Mouse (Mus musculus): ENCODE measurements at regions not wholly inside any gene's neighbourhood (a gene's known extent, or its start where the extent isn't known, plus 50 kb on each side); places are given as distances from the start of the nearest gene placed in this dataset.

GRCm38 (mm10) chr7:123850272-123851197 lies 132.1 kb upstream of the Hs3st4 start:
- DNase-seq (ENCODE audit: low spot score, missing footprints) (no peak), ATAC-seq (ENCODE audit: low FRiP score) (no peak)
- no peak overlapping the region for H3K4me2 ChIP-seq
- no peaks in the 10 kb centered on the region for H3K36me3 ChIP-seq (ENCODE audit: control insufficient read depth, insufficient read depth, low read length)
- H3K4me1 ChIP-seq (ENCODE audit: control insufficient read depth, insufficient read depth, low read length): no peaks in the 10 kb centered on the region
- no peak overlapping the region for H3K27ac ChIP-seq (ENCODE audit: low read depth, low read length)
- no peaks in the 10 kb centered on the region for H3K27me3 ChIP-seq (ENCODE audit: control insufficient read depth, insufficient read depth, low read length)
- 80% methylated on average over 10 of the region's 10 CpGs for WGBS
- H3K9me3 ChIP-seq (ENCODE audit: control insufficient read depth, low read length): no peaks in the 10 kb centered on the region
- no peak overlapping the region for H3K9ac ChIP-seq (ENCODE audit: low read length)
- H3K4me3 ChIP-seq (ENCODE audit: low read depth, low read length): no peak overlapping the region

DNA sequence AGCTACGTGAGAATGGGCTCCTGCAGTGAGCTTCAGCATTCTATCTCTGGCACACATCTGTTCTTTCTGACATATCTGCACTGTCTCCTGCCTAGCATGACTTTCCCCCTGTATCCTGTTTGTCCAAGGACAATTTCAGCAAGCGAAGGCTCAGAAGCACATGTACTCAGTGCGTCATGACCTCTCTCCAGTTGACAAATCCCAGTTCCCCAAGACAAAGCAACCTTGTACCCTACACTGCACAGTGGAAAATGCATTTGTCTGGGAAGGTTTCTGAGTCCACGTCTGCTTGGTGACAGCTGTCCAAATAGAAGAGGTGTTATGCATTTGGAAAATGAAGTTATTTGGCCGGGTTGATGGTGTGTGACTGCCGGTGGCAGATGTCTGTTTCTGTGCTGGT lies 125.1 kb upstream of the Hs3st4 start:
- Histone ChIP-seq H3K4me1 (ENCODE audit: control insufficient read depth, insufficient read depth, low read length) (no peaks in the 10 kb centered on the region), H3K9ac (ENCODE audit: low read length) (no peak overlapping the region), H3K36me3 (ENCODE audit: control insufficient read depth, insufficient read depth, low read length) (no peaks in the 10 kb centered on the region), H3K4me3 (ENCODE audit: low read depth, low read length) (no peak overlapping the region), H3K4me2 (no peak overlapping the region), H3K27ac (ENCODE audit: low read depth, low read length) (no peak overlapping the region), H3K9me3 (ENCODE audit: control insufficient read depth, low read length) (no peaks in the 10 kb centered on the region), H3K27me3 (ENCODE audit: control insufficient read depth, insufficient read depth, low read length) (no peaks in the 10 kb centered on the region)
- ATAC-seq (ENCODE audit: low FRiP score) (no peak), DNase-seq (ENCODE audit: low spot score, missing footprints) (no peak)
- 79% methylated on average over 6 of the region's 6 CpGs for WGBS

GRCm38 (mm10) chr7:123861706-123862105 lies 121.0 kb upstream of the Hs3st4 start:
- Histone ChIP-seq H3K4me3 (ENCODE audit: low read depth, low read length) (no peak overlapping the region), H3K27me3 (ENCODE audit: control insufficient read depth, insufficient read depth, low read length) (no peaks in the 10 kb centered on the region), H3K4me2 (no peak overlapping the region), H3K9me3 (ENCODE audit: control insufficient read depth, low read length) (no peaks in the 10 kb centered on the region), H3K27ac (ENCODE audit: low read depth, low read length) (no peak overlapping the region), H3K4me1 (ENCODE audit: control insufficient read depth, insufficient read depth, low read length) (no peaks in the 10 kb centered on the region), H3K9ac (ENCODE audit: low read length) (no peak overlapping the region), H3K36me3 (ENCODE audit: control insufficient read depth, insufficient read depth, low read length) (no peaks in the 10 kb centered on the region)
- DNase-seq (ENCODE audit: low spot score, missing footprints): no peak
- no peak for ATAC-seq (ENCODE audit: low FRiP score)
- WGBS: 91% methylated on average over 2 of the region's 2 CpGs

DNA sequence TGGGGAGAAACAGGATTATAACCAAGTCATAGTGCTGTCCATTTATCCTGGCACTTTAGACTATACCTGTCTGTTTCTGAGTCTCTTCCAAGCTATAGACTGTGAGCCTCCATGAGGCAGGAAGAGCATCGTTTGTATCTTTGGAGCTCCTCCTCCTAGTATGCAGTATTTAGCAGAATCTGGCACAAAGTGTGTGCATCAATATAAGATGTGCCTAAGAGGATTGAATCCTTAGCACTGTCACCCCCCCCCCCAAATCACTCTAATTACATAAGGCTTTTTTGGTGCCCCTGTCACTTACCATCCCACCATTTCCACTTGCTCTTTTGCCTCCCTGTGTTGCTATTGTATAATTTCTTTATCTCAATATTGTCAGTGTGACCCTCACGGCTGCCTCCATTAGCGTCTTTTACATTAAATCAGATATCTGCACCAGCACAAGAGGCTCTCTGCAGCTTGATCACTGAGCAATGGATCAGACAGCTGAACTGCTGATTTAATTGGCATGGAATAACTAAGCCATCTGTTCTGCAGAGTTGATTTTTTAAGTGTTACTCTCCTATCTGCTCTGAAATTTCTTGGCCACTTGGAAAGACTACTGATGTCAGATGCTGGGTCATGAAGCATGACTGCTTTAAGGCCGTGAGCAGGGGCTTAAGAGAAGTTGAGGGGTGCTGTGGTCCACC lies 85.8 kb upstream of the Hs3st4 start:
- ATAC-seq (ENCODE audit: low FRiP score): no peak
- no peak for DNase-seq (ENCODE audit: low spot score, missing footprints)
- Histone ChIP-seq H3K9me3 (ENCODE audit: control insufficient read depth, low read length) (no peaks in the 10 kb centered on the region), H3K9ac (ENCODE audit: low read length) (no peak overlapping the region), H3K4me1 (ENCODE audit: control insufficient read depth, insufficient read depth, low read length) (no peaks in the 10 kb centered on the region), H3K27ac (ENCODE audit: low read depth, low read length) (no peak overlapping the region), H3K4me2 (no peak overlapping the region), H3K27me3 (ENCODE audit: control insufficient read depth, insufficient read depth, low read length) (no peaks in the 10 kb centered on the region), H3K4me3 (ENCODE audit: low read depth, low read length) (no peak overlapping the region), H3K36me3 (ENCODE audit: control insufficient read depth, insufficient read depth, low read length) (no peaks in the 10 kb centered on the region)
- WGBS: 80% methylated on average over 4 of the region's 4 CpGs

GRCm38 (mm10) chr7:123907946-123908840 lies 74.5 kb upstream of the Hs3st4 start:
- Histone ChIP-seq H3K4me3 (ENCODE audit: low read depth, low read length) (no peak overlapping the region), H3K27me3 (ENCODE audit: control insufficient read depth, insufficient read depth, low read length) (no peaks in the 10 kb centered on the region), H3K9me3 (ENCODE audit: control insufficient read depth, low read length) (no peaks in the 10 kb centered on the region), H3K4me1 (ENCODE audit: control insufficient read depth, insufficient read depth, low read length) (no peaks in the 10 kb centered on the region), H3K9ac (ENCODE audit: low read length) (no peak overlapping the region), H3K27ac (ENCODE audit: low read depth, low read length) (no peak overlapping the region), H3K36me3 (ENCODE audit: control insufficient read depth, insufficient read depth, low read length) (no peaks in the 10 kb centered on the region), H3K4me2 (no peak overlapping the region)
- ATAC-seq (ENCODE audit: low FRiP score): no peak
- no peak for DNase-seq (ENCODE audit: low spot score, missing footprints)
- 88% methylated on average over 6 of the region's 6 CpGs for WGBS

GRCm38 (mm10) chr7:123921461-123921860 lies 61.2 kb upstream of the Hs3st4 start:
- Histone ChIP-seq H3K9me3 (ENCODE audit: control insufficient read depth, low read length) (no peaks in the 10 kb centered on the region), H3K27me3 (ENCODE audit: control insufficient read depth, insufficient read depth, low read length) (no peaks in the 10 kb centered on the region), H3K4me3 (ENCODE audit: low read depth, low read length) (no peak overlapping the region), H3K4me2 (no peak overlapping the region), H3K4me1 (ENCODE audit: control insufficient read depth, insufficient read depth, low read length) (no peaks in the 10 kb centered on the region), H3K9ac (ENCODE audit: low read length) (no peak overlapping the region), H3K36me3 (ENCODE audit: control insufficient read depth, insufficient read depth, low read length) (no peaks in the 10 kb centered on the region), H3K27ac (ENCODE audit: low read depth, low read length) (no peak overlapping the region)
- WGBS: 86% methylated on average over 2 of the region's 2 CpGs
- no peak for ATAC-seq (ENCODE audit: low FRiP score)
- DNase-seq (ENCODE audit: low spot score, missing footprints): no peak

DNA sequence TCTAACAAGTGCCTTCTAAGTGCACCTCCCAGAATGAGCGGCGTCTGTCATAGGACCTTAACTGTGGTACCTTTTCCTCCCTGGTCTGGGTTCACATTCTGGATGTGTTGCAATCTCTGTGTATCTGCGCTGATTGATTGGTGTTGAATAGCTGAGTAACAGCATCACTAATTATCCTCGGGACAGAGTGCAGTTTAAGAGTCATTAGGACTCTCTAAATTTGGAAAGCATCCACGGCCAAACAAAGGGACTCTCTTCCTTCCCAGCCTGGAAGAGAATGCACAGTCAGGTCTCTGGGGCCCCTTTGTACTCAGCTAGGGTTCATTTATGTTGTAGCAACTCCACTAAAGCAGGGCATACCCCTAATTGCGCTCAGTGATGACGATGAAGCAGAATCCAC lies 50.2 kb upstream of the Hs3st4 start:
- Histone ChIP-seq H3K4me2 (no peak overlapping the region), H3K4me3 (ENCODE audit: low read depth, low read length) (no peak overlapping the region), H3K9ac (ENCODE audit: low read length) (no peak overlapping the region), H3K27ac (ENCODE audit: low read depth, low read length) (no peak overlapping the region), H3K36me3 (ENCODE audit: control insufficient read depth, insufficient read depth, low read length) (no peaks in the 10 kb centered on the region), H3K9me3 (ENCODE audit: control insufficient read depth, low read length) (no peaks in the 10 kb centered on the region), H3K4me1 (ENCODE audit: control insufficient read depth, insufficient read depth, low read length) (no peaks in the 10 kb centered on the region), H3K27me3 (ENCODE audit: control insufficient read depth, insufficient read depth, low read length) (no peaks in the 10 kb centered on the region)
- 78% methylated on average over 7 of the region's 7 CpGs for WGBS
- ATAC-seq (ENCODE audit: low FRiP score) (no peak), DNase-seq (ENCODE audit: low spot score, missing footprints) (no peak)

Data from midbrain, embryonic 11.5 days (tissue).